Mouse (Mus musculus) neural tube, embryonic 13.5 days (tissue): ENCODE data around the gene Cry1. TPM values are rescaled to one million over a fixed set of nuclear protein-coding genes. Genes with fewer than 3 reads are reported as not detected.
A peak's percentile ranks its signal among the peaks of the same experiment; 100 is the strongest.

Experiments used
- ATAC-seq: fragments of 200-750 bp; cut with Nextera tagmentation; 2 replicates; pipeline ENCODE4 v1.8.0; 2017; ENCODE audit warnings: low read depth, mild to moderate bottlenecking, moderate TSS enrichment, moderate library complexity
- H3K27ac ChIP-seq: fragments of 300-500 bp; sonication (generic); replicated peaks from 2 replicates; pipeline ENCODE4 v1.5.1; 2015; ENCODE audit warnings: moderate library complexity, mild to moderate bottlenecking, inconsistent platforms
- H3K27me3 ChIP-seq: fragments of 300-500 bp; sonication (generic); 2 replicates; pipeline ENCODE4 v1.6.1; 2015; ENCODE audit warnings: mild to moderate bottlenecking, inconsistent platforms
- H3K36me3 ChIP-seq: fragments of 300-500 bp; sonication (generic); 2 replicates; pipeline ENCODE4 v1.6.1; 2015; ENCODE audit warnings: mild to moderate bottlenecking, inconsistent platforms
- H3K4me1 ChIP-seq: fragments of 300-500 bp; sonication (generic); replicated peaks from 2 replicates; pipeline ENCODE4 v1.6.1; 2015; ENCODE audit warnings: inconsistent platforms
- H3K4me2 ChIP-seq: fragments of 300-500 bp; sonication (generic); 2 replicates; pipeline ENCODE4 v1.6.1; 2015; ENCODE audit warnings: inconsistent platforms, mild to moderate bottlenecking, moderate library complexity
- H3K4me3 ChIP-seq: fragments of 300-500 bp; sonication (generic); 2 replicates; pipeline ENCODE4 v1.5.1; 2015; ENCODE audit warnings: mild to moderate bottlenecking, inconsistent platforms
- H3K9ac ChIP-seq: fragments of 300-500 bp; sonication (generic); 2 replicates; pipeline ENCODE4 v1.6.1; 2015; ENCODE audit warnings: moderate library complexity, mild to moderate bottlenecking, inconsistent platforms
- H3K9me3 ChIP-seq: fragments of 300-500 bp; sonication (generic); 2 replicates; pipeline ENCODE4 v1.6.1; 2016; ENCODE audit warnings: inconsistent platforms
- WGBS: fragments of 180-500 bp; shearing (Covaris S2); methylation state at CpG from one replicate; pipeline ENCODE4 v1.1.7; 2015; 5-methylcytosine and 5-hydroxymethylcytosine counted together
- polyA plus RNA-seq: library from polyadenylated mRNA; unstranded; fragments of >200 nt; fragmentation: Nextera tagmentation; extraction: Ambion mirVana; gene quantifications from 2 replicates; pipeline ENCODE4 v1.2.1, GENCODE M21; 2015

Cry1 gene
- polyA plus RNA-seq, 1 experiment from 2014 or later = 32.6 TPM

GRCm38 (mm10) chr10:85102247-85103084 is 82.4 kb downstream of the Cry1 start, which contains the start of the genes Fhl4 and Tmem263:
TSS of gene Fhl4 (minus strand) at chr10:85102495.
TSS of gene Tmem263 (plus strand) at chr10:85102627.
- no peaks in the 10 kb centered on the region for H3K9me3 ChIP-seq
- no peaks in the 10 kb centered on the region for H3K27me3 ChIP-seq
- peak within 1 kb of the TSS; percentile 96 for H3K9ac ChIP-seq
- H3K36me3 ChIP-seq = no peaks in the 10 kb centered on the region
- WGBS = under 1% methylated on average over 67 of the region's 96 CpGs
- peaks cover 25% of the 10 kb centered on the region for H3K4me1 ChIP-seq
- H3K4me3 ChIP-seq = peak within 1 kb of the TSS; percentile 97
- H3K27ac ChIP-seq = peak within 1 kb of the TSS; percentile 90
- peak; percentile 96 for ATAC-seq
- peak within 1 kb of the TSS; percentile 97 for H3K4me2 ChIP-seq

- H3K4me2 ChIP-seq = peak overlapping the region; percentile 76
- H3K4me3 ChIP-seq = peak overlapping the region; percentile 97
- peak overlapping the region; percentile 96 for H3K9ac ChIP-seq
- peak; percentile 25 for ATAC-seq
- 2% methylated on average over 10 of the region's 10 CpGs for WGBS
- H3K36me3 ChIP-seq = no peaks in the 10 kb centered on the region
- peak overlapping the region; percentile 90 for H3K27ac ChIP-seq
- H3K9me3 ChIP-seq = no peaks in the 10 kb centered on the region
- no peaks in the 10 kb centered on the region for H3K27me3 ChIP-seq
- peaks cover 25% of the 10 kb centered on the region for H3K4me1 ChIP-seq
These were observed 83.0 kb downstream of the Cry1 start for GRCm38 (mm10) chr10:85101841-85102240.

Other genes starting within 250 kb of the Cry1 start
- 1.8 and 2.2 TPM in 2 replicates for gene Fhl4, start 82.6 kb downstream of the Cry1 start, polyA plus RNA-seq
- 62.8 and 67.6 TPM in 2 replicates for gene Tmem263, start 82.4 kb downstream of the Cry1 start, polyA plus RNA-seq
- 35.2 and 38.2 TPM in 2 replicates for gene Mterf2, start 57.0 kb downstream of the Cry1 start, polyA plus RNA-seq
- 13.5 and 14.4 TPM in 2 replicates for gene Btbd11, start 201.8 kb upstream of the Cry1 start, polyA plus RNA-seq